Mouse (Mus musculus) neutrophil, adult 59 days (primary cell): ENCODE data around the gene Bbc3. TPM values are rescaled to one million over a fixed set of nuclear protein-coding genes. Genes with fewer than 3 reads are reported as not detected.

Experiments used
- total RNA-seq, 2 experiments: library from RNA; stranded (reverse); gene quantifications; 1 replicate in 1 of 2; 2 replicates in 1 of 2; pipeline ENCODE4 v1.2.4; 2023

The Bbc3 gene
- 10 to 100 TPM; 24.8 to 28.4 TPM for total RNA-seq

GRCm38 (mm10) chr7:16308093-16308492, at the start of gene Bbc3:
Bbc3 (plus strand) TSS chr7:16308393.

GRCm38 (mm10) chr7:16259110-16259590, 49.0 kb upstream of the Bbc3 start, which contains the start of gene C5ar1:
C5ar1 (minus strand) TSS chr7:16259540.

GRCm38 (mm10) chr7:16273081-16273765, 35.0 kb upstream of the Bbc3 start, which contains the start of gene Inafm1:
Inafm1 (minus strand) TSS chr7:16273617.

GRCm38 (mm10) chr7:16286026-16286961, 21.9 kb upstream of the Bbc3 start, which contains the start of gene Ccdc9:
Ccdc9 (minus strand) TSS chr7:16286795.

Other genes starting within 250 kb of the Bbc3 start
- gene Zfp541, start 246.6 kb upstream of the Bbc3 start, total RNA-seq: under 1 TPM; 0.20 to 0.33 TPM
- 100 to 1,000 TPM; 171 to 180 TPM for gene Napa, start 209.9 kb upstream of the Bbc3 start, total RNA-seq
- 10 to 100 TPM; 19.0 to 19.7 TPM for gene Kptn, start 188.5 kb upstream of the Bbc3 start, total RNA-seq
- gene Slc8a2, start 178.6 kb upstream of the Bbc3 start, total RNA-seq: under 1 TPM in 1 of 2 experiments, not detected in 1; 0.11 TPM
- under 1 TPM in 1 of 2 experiments, not detected in 1; 0.86 TPM for gene Meis3, start 133.3 kb upstream of the Bbc3 start, total RNA-seq
- gene Dhx34, start 86.4 kb upstream of the Bbc3 start, total RNA-seq: 10 to 100 TPM; 20.4 to 24.2 TPM
- 10 to 100 TPM; 25.2 to 26.8 TPM for gene C5ar2, start 64.2 kb upstream of the Bbc3 start, total RNA-seq
- gene C5ar1, start 48.9 kb upstream of the Bbc3 start, total RNA-seq: 100 to 1,000 TPM; 417 to 461 TPM
- 10 to 100 TPM; 13.3 to 15.2 TPM for gene Inafm1, start 34.8 kb upstream of the Bbc3 start, total RNA-seq
- 100 to 1,000 TPM; 179 to 201 TPM for gene Ccdc9, start 21.6 kb upstream of the Bbc3 start, total RNA-seq
- gene Sae1, start 79.4 kb downstream of the Bbc3 start, total RNA-seq: 10 to 100 TPM; 45.6 to 46.9 TPM
- 10 to 100 TPM; 69.3 to 78.4 TPM for gene Zc3h4, start 92.5 kb downstream of the Bbc3 start, total RNA-seq
- gene Tmem160, start 144.4 kb downstream of the Bbc3 start, total RNA-seq: 10 to 100 TPM; 28.9 to 30.6 TPM
- under 1 TPM in 1 of 2 experiments, not detected in 1; 0.16 TPM for gene Npas1, start 169.3 kb downstream of the Bbc3 start, total RNA-seq